Mouse (Mus musculus) liver, embryonic 13.5 days (tissue): Measurements from ENCODE around the gene Tmcc3. TPM values are rescaled to one million over a fixed set of nuclear protein-coding genes. Genes with fewer than 3 reads are reported as not detected.

ENCODE experiments used
- ATAC-seq: fragments of 200-750 bp; cut with Nextera tagmentation; 2 replicates; pipeline ENCODE4 v1.8.0; 2017; ENCODE audit warnings: low read depth, mild to moderate bottlenecking, moderate number of reproducible peaks, moderate library complexity
- DNase-seq: peaks from one replicate; pipeline ENCODE4 v3.0.0; 2022
- H3K27ac ChIP-seq: fragments of 300-500 bp; sonication (generic); 2 replicates; pipeline ENCODE4 v1.5.1; 2015; ENCODE audit warnings: moderate library complexity, mild to moderate bottlenecking, inconsistent platforms
- H3K27me3 ChIP-seq: fragments of 300-500 bp; sonication (generic); 2 replicates; pipeline ENCODE4 v1.6.1; 2015; ENCODE audit warnings: mild to moderate bottlenecking, inconsistent platforms
- H3K36me3 ChIP-seq: fragments of 300-500 bp; sonication (generic); 2 replicates; pipeline ENCODE4 v1.6.1; 2015; ENCODE audit warnings: mild to moderate bottlenecking, inconsistent platforms
- H3K4me1 ChIP-seq: fragments of 300-500 bp; sonication (generic); replicated peaks from 2 replicates; pipeline ENCODE4 v1.6.1; 2015; ENCODE audit warnings: inconsistent platforms
- H3K4me2 ChIP-seq: fragments of 300-500 bp; sonication (generic); 2 replicates; pipeline ENCODE4 v1.6.1; 2015; ENCODE audit warnings: inconsistent platforms, mild to moderate bottlenecking, moderate library complexity
- H3K4me3 ChIP-seq: fragments of 300-500 bp; sonication (generic); replicated peaks from 2 replicates; pipeline ENCODE4 v1.5.1; 2015; ENCODE audit warnings: mild to moderate bottlenecking, inconsistent platforms
- H3K9ac ChIP-seq: fragments of 300-500 bp; sonication (generic); 2 replicates; pipeline ENCODE4 v1.6.1; 2015; ENCODE audit warnings: mild to moderate bottlenecking, inconsistent platforms
- H3K9me3 ChIP-seq: fragments of 300-500 bp; sonication (generic); replicated peaks from 2 replicates; pipeline ENCODE4 v1.6.1; 2016; ENCODE audit warnings: inconsistent platforms
- WGBS: fragments of 180-500 bp; shearing (Covaris S2); methylation state at CpG from one replicate; pipeline ENCODE4 v1.1.7; 2015; ENCODE audit not compliant: insufficient replicate concordance; 5-methylcytosine and 5-hydroxymethylcytosine counted together
- polyA plus RNA-seq: library from polyadenylated mRNA; unstranded; fragments of >200 nt; fragmentation: Nextera tagmentation; extraction: Ambion mirVana; gene quantifications from 2 replicates; pipeline ENCODE4 v1.2.1, GENCODE M21; 2015

Gene Tmcc3
- polyA plus RNA-seq, 1 experiment from 2014 or later, result 2.6 TPM

DNA sequence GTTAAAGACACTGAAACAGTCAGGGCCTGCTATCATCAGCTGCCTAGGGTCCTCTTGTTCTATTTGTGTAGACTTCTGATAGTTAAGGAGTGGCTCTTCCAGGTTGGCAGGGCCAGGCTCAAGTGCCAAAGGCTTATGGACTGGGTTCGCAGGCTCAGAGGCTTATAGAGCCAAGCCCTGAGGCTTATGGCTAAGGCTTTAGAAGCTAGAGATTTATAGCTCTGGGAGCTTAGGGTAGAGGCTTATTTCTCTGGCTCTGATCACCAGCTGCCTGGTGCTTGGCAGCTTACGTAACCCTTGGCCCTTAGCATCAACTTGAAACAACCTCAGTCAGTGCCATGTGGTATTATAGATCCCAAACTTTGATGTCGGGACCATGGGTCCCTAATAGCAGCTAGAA, 13.3 kb upstream of the Tmcc3 start, which contains the start of gene Gm4792:
Gene Gm4792, minus strand, starts transcription at position 233 of the 400 bp plus-strand sequence.
- no peak for DNase-seq
- no peak within 1 kb of the TSS for H3K4me2 ChIP-seq
- H3K27ac ChIP-seq, result no peak within 1 kb of the TSS
- H3K4me1 ChIP-seq, result no peaks in the 10 kb centered on the region
- no peak within 1 kb of the TSS for H3K4me3 ChIP-seq
- 75% methylated on average over 3 of the region's 3 CpGs for WGBS
- no peak for ATAC-seq
- no peaks in the 10 kb centered on the region for H3K36me3 ChIP-seq
- H3K9me3 ChIP-seq, result no peaks in the 10 kb centered on the region
- H3K9ac ChIP-seq, result no peak within 1 kb of the TSS
- H3K27me3 ChIP-seq, result peaks cover 8% of the 10 kb centered on the region

DNA sequence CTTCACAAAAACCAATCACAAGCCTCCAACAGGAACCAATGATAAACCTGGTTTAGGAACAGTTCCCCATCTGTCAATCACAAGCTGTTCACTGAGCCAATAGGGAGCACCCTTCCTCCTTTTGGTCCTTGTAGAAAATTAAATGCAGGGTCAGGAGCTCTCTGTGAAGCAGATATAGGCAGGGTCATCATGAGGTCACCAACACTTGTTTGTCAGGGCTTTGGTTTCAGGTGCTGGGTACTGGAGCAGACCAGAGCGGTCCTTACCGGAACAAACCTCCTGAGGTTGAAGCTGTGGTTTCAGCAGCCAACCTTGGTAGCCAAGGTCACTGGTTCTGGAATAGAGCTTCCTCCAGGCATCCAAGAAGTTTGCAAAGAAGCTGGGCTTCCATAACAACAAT, 12.4 kb upstream of the Tmcc3 start:
- no peak overlapping the region for H3K9ac ChIP-seq
- WGBS, result 76% methylated on average over 2 of the region's 2 CpGs
- DNase-seq (no peak), ATAC-seq (no peak)
- peaks cover 8% of the 10 kb centered on the region for H3K27me3 ChIP-seq
- no peak overlapping the region for H3K27ac ChIP-seq
- no peaks in the 10 kb centered on the region for H3K4me1 ChIP-seq
- H3K4me3 ChIP-seq, result no peak overlapping the region
- H3K4me2 ChIP-seq, result no peak overlapping the region
- H3K9me3 ChIP-seq, result no peaks in the 10 kb centered on the region
- no peaks in the 10 kb centered on the region for H3K36me3 ChIP-seq

GRCm38 (mm10) chr10:94304064-94304657, 7.6 kb upstream of the Tmcc3 start:
- Histone ChIP-seq H3K4me3 (no peak overlapping the region), H3K36me3 (no peaks in the 10 kb centered on the region), H3K9ac (no peak overlapping the region), H3K27ac (no peak overlapping the region), H3K4me2 (no peak overlapping the region), H3K27me3 (no peaks in the 10 kb centered on the region), H3K9me3 (no peaks in the 10 kb centered on the region), H3K4me1 (no peaks in the 10 kb centered on the region)
- ATAC-seq (no peak), DNase-seq (no peak)
- WGBS, result 65% methylated on average over 9 of the region's 9 CpGs

GRCm38 (mm10) chr10:94305526-94305925, 6.2 kb upstream of the Tmcc3 start:
- peaks cover 7% of the 10 kb centered on the region for H3K27me3 ChIP-seq
- no peak overlapping the region for H3K4me2 ChIP-seq
- DNase-seq (peak; percentile 4), ATAC-seq (no peak)
- WGBS, result 50% methylated on average over 5 of the region's 5 CpGs
- H3K9me3 ChIP-seq, result no peaks in the 10 kb centered on the region
- H3K4me3 ChIP-seq, result no peak overlapping the region
- H3K9ac ChIP-seq, result no peak overlapping the region
- H3K4me1 ChIP-seq, result no peaks in the 10 kb centered on the region
- H3K27ac ChIP-seq, result no peak overlapping the region
- no peaks in the 10 kb centered on the region for H3K36me3 ChIP-seq

GRCm38 (mm10) chr10:94310499-94311267, 1.1 kb upstream of the Tmcc3 start:
- no peak for ATAC-seq
- Histone ChIP-seq H3K9ac (no peak overlapping the region), H3K27ac (no peak overlapping the region), H3K4me1 (0 out of 2 replicates have a peak, but pooled peaks cover 9% of the 10 kb centered on the region), H3K27me3 (peaks cover 43% of the 10 kb centered on the region), H3K4me3 (no peak overlapping the region), H3K9me3 (no peaks in the 10 kb centered on the region), H3K4me2 (no peak overlapping the region), H3K36me3 (no peaks in the 10 kb centered on the region)
- WGBS, result 37% methylated on average over 9 of the region's 9 CpGs
- DNase-seq, result no peak

DNA sequence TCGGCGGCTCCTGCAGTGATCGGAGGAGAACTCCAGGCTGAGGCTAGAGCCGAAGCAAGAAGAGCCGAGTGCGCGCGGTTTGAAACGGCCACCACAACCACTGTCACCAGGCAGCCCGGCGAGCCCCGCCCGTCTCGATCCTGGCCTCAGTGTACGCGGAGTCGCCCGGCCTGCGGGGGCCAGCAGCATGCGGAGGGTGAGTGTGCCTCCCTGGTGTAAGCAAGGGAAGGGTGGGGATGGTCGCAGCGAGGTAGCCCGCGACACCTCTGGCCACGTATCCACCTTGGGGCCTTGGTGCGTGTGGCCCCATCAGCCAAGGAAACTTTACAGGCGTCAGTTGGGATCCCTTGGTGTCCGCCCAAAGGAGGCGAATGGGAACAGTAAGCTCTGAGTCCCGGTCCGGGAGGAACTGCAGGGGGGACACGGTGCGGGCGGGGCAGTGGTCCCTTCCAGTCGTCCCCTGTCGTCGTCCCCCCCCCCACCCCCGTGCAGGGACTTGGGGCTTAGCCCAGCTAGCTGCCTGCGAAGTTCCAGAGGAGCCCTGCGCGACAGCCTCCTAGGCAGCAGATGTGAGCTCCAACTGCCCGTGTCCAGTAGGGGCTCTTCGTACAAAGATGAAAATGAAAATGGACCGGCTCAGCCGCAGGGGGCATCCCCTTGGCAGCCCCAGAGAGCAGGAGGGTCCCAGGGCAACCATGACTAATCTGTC, 412 bp downstream of the Tmcc3 start:
- Histone ChIP-seq H3K4me1 (0 out of 2 replicates have a peak, but pooled peaks cover 9% of the 10 kb centered on the region), H3K4me2 (peak overlapping the region; percentile 65), H3K4me3 (peak overlapping the region; percentile 45), H3K27ac (no peak overlapping the region), H3K9ac (no peak overlapping the region), H3K9me3 (no peaks in the 10 kb centered on the region), H3K36me3 (no peaks in the 10 kb centered on the region), H3K27me3 (peaks cover 43% of the 10 kb centered on the region)
- 2% methylated on average over 45 of the region's 45 CpGs for WGBS
- ATAC-seq, result no peak; the same call in 1 of the 2 replicates
- DNase-seq, result no peak

GRCm38 (mm10) chr10:94313146-94313545, 1.4 kb downstream of the Tmcc3 start:
- H3K4me2 ChIP-seq, result no peak overlapping the region
- no peaks in the 10 kb centered on the region for H3K36me3 ChIP-seq
- no peak overlapping the region for H3K4me3 ChIP-seq
- no peak overlapping the region for H3K27ac ChIP-seq
- DNase-seq (no peak), ATAC-seq (no peak)
- H3K4me1 ChIP-seq, result 0 out of 2 replicates have a peak, but pooled peaks cover 9% of the 10 kb centered on the region
- H3K27me3 ChIP-seq, result peaks cover 43% of the 10 kb centered on the region
- H3K9ac ChIP-seq, result no peak overlapping the region
- 61% methylated on average over 4 of the region's 4 CpGs for WGBS
- H3K9me3 ChIP-seq, result no peaks in the 10 kb centered on the region

GRCm38 (mm10) chr10:94318574-94318973, 6.8 kb downstream of the Tmcc3 start:
- Histone ChIP-seq H3K27ac (no peak overlapping the region), H3K4me1 (no peaks in the 10 kb centered on the region), H3K4me3 (no peak overlapping the region), H3K36me3 (no peaks in the 10 kb centered on the region), H3K9ac (no peak overlapping the region), H3K27me3 (peaks cover 6% of the 10 kb centered on the region), H3K9me3 (no peaks in the 10 kb centered on the region), H3K4me2 (no peak overlapping the region)
- DNase-seq (no peak), ATAC-seq (no peak)
- 66% methylated on average over 4 of the region's 4 CpGs for WGBS

DNA sequence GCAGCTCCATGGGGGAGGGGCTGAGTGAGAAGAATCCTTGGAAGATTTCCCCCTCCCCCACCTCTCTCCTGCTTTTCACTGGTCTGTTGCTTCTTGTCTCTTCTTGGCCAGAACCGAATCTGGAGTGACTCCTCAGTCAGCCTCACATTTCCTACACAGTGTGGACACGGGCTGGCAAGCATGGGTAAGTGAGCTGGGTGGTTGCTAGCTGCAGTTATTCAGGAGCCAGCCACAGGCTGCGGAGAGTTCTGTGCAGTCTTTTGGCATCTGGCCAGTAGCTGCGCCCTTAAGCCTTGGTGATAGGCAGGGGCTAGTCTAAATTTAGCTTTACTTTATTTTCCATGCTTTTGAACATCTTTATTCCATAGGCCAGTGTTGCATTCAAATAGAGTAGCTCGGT, 18.2 kb downstream of the Tmcc3 start:
- Histone ChIP-seq H3K4me3 (no peak overlapping the region), H3K27ac (no peak overlapping the region), H3K9me3 (no peaks in the 10 kb centered on the region), H3K27me3 (no peaks in the 10 kb centered on the region), H3K36me3 (no peaks in the 10 kb centered on the region), H3K4me2 (no peak overlapping the region), H3K4me1 (no peaks in the 10 kb centered on the region), H3K9ac (no peak overlapping the region)
- ATAC-seq (no peak), DNase-seq (no peak)
- WGBS, result 54% methylated on average over 5 of the region's 5 CpGs

DNA sequence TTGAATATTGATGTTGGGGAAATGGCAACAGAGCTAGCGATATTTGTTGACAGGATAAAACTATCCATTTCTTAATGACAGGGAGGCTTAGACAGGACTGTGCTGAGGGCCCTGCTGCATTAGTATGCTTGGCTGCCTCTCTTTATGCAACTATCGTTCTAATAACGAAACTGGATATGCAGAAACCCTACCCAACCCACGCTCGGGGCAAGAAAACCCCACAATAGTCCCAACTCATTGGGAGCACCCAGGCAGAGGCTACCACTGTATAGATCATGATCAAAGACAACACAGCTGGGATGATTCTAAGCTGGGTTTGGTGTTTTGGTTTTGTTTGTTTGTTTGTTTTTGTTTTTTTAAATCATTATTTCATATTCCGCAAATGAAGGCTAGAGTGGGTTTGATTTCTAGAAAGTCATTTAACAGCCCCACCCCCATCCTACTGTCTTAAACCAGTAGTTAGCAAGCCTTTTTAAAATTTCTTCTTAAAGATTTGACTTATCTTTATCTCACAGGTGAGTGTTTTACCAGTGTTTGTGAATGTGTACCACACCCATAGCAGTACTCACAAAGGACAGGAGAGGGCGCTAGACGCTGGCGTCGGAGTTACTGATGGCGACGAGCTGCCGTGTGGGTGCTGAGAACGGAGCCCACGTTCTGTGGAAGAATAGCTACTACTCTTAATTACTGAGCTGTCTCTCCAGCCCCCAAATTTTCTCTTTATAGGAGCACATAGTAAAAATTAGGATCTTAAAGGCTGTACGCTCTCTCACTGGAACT, 20.8 kb downstream of the Tmcc3 start:
- H3K27ac ChIP-seq, result no peak overlapping the region
- ATAC-seq (no peak), DNase-seq (no peak)
- no peaks in the 10 kb centered on the region for H3K4me1 ChIP-seq
- no peak overlapping the region for H3K9ac ChIP-seq
- WGBS, result 72% methylated on average over 16 of the region's 16 CpGs
- no peaks in the 10 kb centered on the region for H3K9me3 ChIP-seq
- no peak overlapping the region for H3K4me2 ChIP-seq
- H3K4me3 ChIP-seq, result no peak overlapping the region
- no peaks in the 10 kb centered on the region for H3K36me3 ChIP-seq
- no peaks in the 10 kb centered on the region for H3K27me3 ChIP-seq

- no peak overlapping the region for H3K9ac ChIP-seq
- no peaks in the 10 kb centered on the region for H3K9me3 ChIP-seq
- H3K4me1 ChIP-seq, result no peaks in the 10 kb centered on the region
- 29% methylated on average over 8 of the region's 8 CpGs for WGBS
- no peak overlapping the region for H3K4me2 ChIP-seq
- H3K36me3 ChIP-seq, result no peaks in the 10 kb centered on the region
- DNase-seq (no peak), ATAC-seq (no peak)
- H3K27me3 ChIP-seq, result no peaks in the 10 kb centered on the region
- H3K4me3 ChIP-seq, result no peak overlapping the region
- H3K27ac ChIP-seq, result no peak overlapping the region
Observed at GRCm38 (mm10) chr10:94333328-94333727, 21.6 kb downstream of the Tmcc3 start.
